Mouse (Mus musculus) lung, postnatal 0 days (tissue): ENCODE results near the gene Dcdc2a.

ENCODE experiments used
- CTCF ChIP-seq: IDR thresholded peaks from 2 replicates; pipeline ENCODE4 v1.5.1; 2016; ENCODE audit warnings: antibody characterized with exemption, mild to moderate bottlenecking
- EP300 ChIP-seq: IDR thresholded peaks from 2 replicates; pipeline ENCODE4 v1.6.1; 2016; ENCODE audit warnings: antibody characterized with exemption, mild to moderate bottlenecking, control low read depth

- TF ChIP-seq CTCF (no peak), EP300 (no peak)
These were observed 52.5 kb downstream of the Dcdc2a start for GRCm38 (mm10) chr13:25108353-25108752.
